Mouse (Mus musculus) erythroblast, embryonic 14.5 days (primary cell): ENCODE data around the gene Tmem182. TPM values are rescaled to one million over a fixed set of nuclear protein-coding genes. Genes with fewer than 3 reads are reported as not detected.

Source experiments
- H3K27me3 ChIP-seq: 2 replicates; pipeline ENCODE4 v1.6.1; 2012; ENCODE audit warnings: inconsistent platforms; ENCODE audit not compliant: control insufficient read depth
- H3K36me3 ChIP-seq: 2 replicates; pipeline ENCODE4 v1.6.1; 2012; ENCODE audit warnings: mild to moderate bottlenecking, inconsistent platforms; ENCODE audit not compliant: control insufficient read depth
- H3K4me1 ChIP-seq: 2 replicates; pipeline ENCODE4 v1.6.1; 2012; ENCODE audit warnings: inconsistent platforms; ENCODE audit not compliant: control insufficient read depth
- H3K4me3 ChIP-seq: replicated peaks from 2 replicates; pipeline ENCODE3; 2012; ENCODE audit warnings: moderate library complexity, mild to moderate bottlenecking, inconsistent platforms
- H3K9me3 ChIP-seq: 2 replicates; pipeline ENCODE4 v1.6.1; 2012; ENCODE audit warnings: low read length, inconsistent platforms, mixed read lengths; ENCODE audit not compliant: control insufficient read depth
- GATA1 ChIP-seq: IDR thresholded peaks from 2 replicates; pipeline ENCODE4 v1.6.1; 2012; ENCODE audit warnings: low read length, inconsistent platforms, mixed read lengths
- TAL1 ChIP-seq: IDR thresholded peaks from 3 replicates; pipeline ENCODE4 v1.6.1; 2012; ENCODE audit warnings: low read length, inconsistent platforms, mixed read lengths
- polyA plus RNA-seq: library from polyadenylated mRNA; stranded (reverse); fragments of >175 nt; gene quantifications from 2 replicates; pipeline ENCODE4 v1.2.3, GENCODE M21; 2012

The Tmem182 gene
- polyA plus RNA-seq, 1 experiment = not detected

GRCm38 (mm10) chr1:40890246-40890645 is 84.8 kb downstream of the Tmem182 start:
- H3K36me3 ChIP-seq = no peaks in the 10 kb centered on the region
- TF ChIP-seq TAL1 (no peak), GATA1 (no peak)
- H3K27me3 ChIP-seq = no peaks in the 10 kb centered on the region
- H3K9me3 ChIP-seq = no peaks in the 10 kb centered on the region
- no peak overlapping the region for H3K4me3 ChIP-seq
- no peaks in the 10 kb centered on the region for H3K4me1 ChIP-seq

DNA sequence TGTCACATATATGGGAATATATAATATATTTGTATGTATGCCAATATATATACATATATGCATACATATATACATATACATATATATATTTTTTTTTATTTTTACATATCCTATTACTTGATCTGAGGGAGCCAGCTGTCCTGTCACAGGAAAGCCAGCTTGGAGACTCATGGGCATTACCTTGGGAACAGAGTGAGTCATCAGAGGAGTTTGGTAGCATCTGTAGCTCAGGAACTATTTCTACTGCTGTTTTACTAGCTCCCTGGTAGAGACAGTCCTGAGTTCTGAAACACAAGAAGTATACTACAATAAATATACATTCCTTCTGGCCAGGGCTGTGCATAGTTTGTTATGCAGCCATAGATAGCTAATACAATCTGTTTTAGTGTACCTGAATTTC is 98.3 kb downstream of the Tmem182 start:
- H3K36me3 ChIP-seq = no peaks in the 10 kb centered on the region
- H3K4me3 ChIP-seq = no peak overlapping the region
- no peaks in the 10 kb centered on the region for H3K4me1 ChIP-seq
- TF ChIP-seq TAL1 (no peak), GATA1 (no peak)
- no peaks in the 10 kb centered on the region for H3K27me3 ChIP-seq
- H3K9me3 ChIP-seq = no peaks in the 10 kb centered on the region

Other genes starting within 250 kb of the Tmem182 start
- not detected in 2 replicates for gene Slc9a4, start 225.5 kb upstream of the Tmem182 start, polyA plus RNA-seq
- not detected in 2 replicates for gene Slc9a2, start 125.0 kb upstream of the Tmem182 start, polyA plus RNA-seq
- gene Mfsd9, start 14.9 kb upstream of the Tmem182 start, polyA plus RNA-seq = 0.02 and 0.04 TPM in 2 replicates